Comparison of ENCODE assay signal across 14 mouse cellular contexts in the genomic region with DNA sequence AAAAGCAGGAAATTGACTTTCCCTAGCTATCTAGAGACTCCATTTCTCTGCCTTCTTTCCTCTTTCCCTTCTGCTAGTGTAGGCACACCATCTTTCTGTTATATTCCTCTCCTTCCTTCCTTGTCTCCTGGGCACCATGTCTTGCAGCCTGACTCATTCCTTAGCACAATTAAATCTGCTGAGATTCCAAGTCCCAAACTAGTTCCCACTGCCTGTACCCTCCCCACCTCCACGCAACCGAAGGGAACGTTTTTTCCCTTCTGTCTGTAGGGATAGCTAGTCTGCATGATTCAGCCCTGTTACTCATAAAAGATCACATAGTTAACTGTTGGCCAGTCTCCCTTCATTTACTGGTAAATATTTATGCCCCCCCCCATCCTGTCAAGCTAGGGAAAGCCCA.
"Had no signal": no experiment of that assay in that cellular context is flagged by ENCODE, and none has a peak within 500 bp of the region (broad histone marks: within the 10 kb centered on the region; RNA-seq: fewer than 3 reads in every experiment).

No protein-coding gene starts in this region.

- DNase-seq: kidney, adult 8-10 months; kidney, postnatal 36 days; layer of hippocampus, adult 9-11 months; layer of hippocampus, postnatal 36 days; left cerebral cortex, postnatal 4 days; lung, adult 2 months; lung, postnatal 36 days; thymus, postnatal 36 days had no signal

- ATAC-seq: intestine, postnatal 0 days; lung, postnatal 0 days; midbrain, embryonic 13.5 days had no signal

- H3K27me3 ChIP-seq: limb, embryonic 13.5 days; liver, embryonic 15.5 days; neural tube, embryonic 12.5 days had no signal
